Mouse (Mus musculus) intestine, embryonic 16.5 days (tissue): ENCODE data around the gene Klhl29. TPM values are rescaled to one million over a fixed set of nuclear protein-coding genes. Genes with fewer than 3 reads are reported as not detected.

ENCODE experiments used
- ATAC-seq: fragments of 200-750 bp; cut with Nextera tagmentation; 2 replicates; pipeline ENCODE4 v1.8.0; 2017; ENCODE audit warnings: moderate TSS enrichment, moderate library complexity
- H3K27ac ChIP-seq: fragments of 300-500 bp; sonication (generic); 2 replicates; pipeline ENCODE4 v1.5.1; 2014; ENCODE audit warnings: mild to moderate bottlenecking, low read length
- H3K27me3 ChIP-seq: fragments of 300-500 bp; sonication (generic); replicated peaks from 2 replicates; pipeline ENCODE4 v1.6.1; 2014; ENCODE audit warnings: low read length, control low read depth, mixed read lengths; ENCODE audit not compliant: control insufficient read depth, insufficient read depth
- H3K36me3 ChIP-seq: fragments of 300-500 bp; sonication (generic); 2 replicates; pipeline ENCODE4 v1.6.1; 2014; ENCODE audit warnings: low read length, control low read depth; ENCODE audit not compliant: control insufficient read depth, insufficient read depth
- H3K4me1 ChIP-seq: fragments of 300-500 bp; sonication (generic); 2 replicates; pipeline ENCODE4 v1.6.1; 2014; ENCODE audit warnings: low read length, control low read depth, mixed read lengths; ENCODE audit not compliant: control insufficient read depth, insufficient read depth
- H3K4me2 ChIP-seq: fragments of 300-500 bp; sonication (generic); 2 replicates; pipeline ENCODE4 v1.6.1; 2014; ENCODE audit warnings: low read depth, low read length, control low read depth
- H3K4me3 ChIP-seq: fragments of 300-500 bp; sonication (generic); 2 replicates; pipeline ENCODE4 v1.5.1; 2014; ENCODE audit warnings: mild to moderate bottlenecking, low read length
- H3K9ac ChIP-seq: fragments of 300-500 bp; sonication (generic); 2 replicates; pipeline ENCODE4 v1.6.1; 2014; ENCODE audit warnings: low read depth, low read length
- H3K9me3 ChIP-seq: fragments of 300-500 bp; sonication (generic); 2 replicates; pipeline ENCODE4 v1.6.1; 2016; ENCODE audit warnings: low read length, control low read depth; ENCODE audit not compliant: control insufficient read depth
- WGBS: fragments of 180-500 bp; shearing (Covaris S2); extraction: QIAGEN DNeasy Blood & Tissue Kit; methylation state at CpG from one replicate; pipeline ENCODE4 v1.1.7; 2014; 5-methylcytosine and 5-hydroxymethylcytosine counted together
- polyA plus RNA-seq: library from polyadenylated mRNA; unstranded; fragments of >200 nt; fragmentation: Nextera tagmentation; extraction: Ambion mirVana; gene quantifications from 2 replicates; pipeline ENCODE4 v1.2.1, GENCODE M21; 2015

Klhl29 gene
- polyA plus RNA-seq, 1 experiment from 2014 or later, result 0.37 TPM

DNA sequence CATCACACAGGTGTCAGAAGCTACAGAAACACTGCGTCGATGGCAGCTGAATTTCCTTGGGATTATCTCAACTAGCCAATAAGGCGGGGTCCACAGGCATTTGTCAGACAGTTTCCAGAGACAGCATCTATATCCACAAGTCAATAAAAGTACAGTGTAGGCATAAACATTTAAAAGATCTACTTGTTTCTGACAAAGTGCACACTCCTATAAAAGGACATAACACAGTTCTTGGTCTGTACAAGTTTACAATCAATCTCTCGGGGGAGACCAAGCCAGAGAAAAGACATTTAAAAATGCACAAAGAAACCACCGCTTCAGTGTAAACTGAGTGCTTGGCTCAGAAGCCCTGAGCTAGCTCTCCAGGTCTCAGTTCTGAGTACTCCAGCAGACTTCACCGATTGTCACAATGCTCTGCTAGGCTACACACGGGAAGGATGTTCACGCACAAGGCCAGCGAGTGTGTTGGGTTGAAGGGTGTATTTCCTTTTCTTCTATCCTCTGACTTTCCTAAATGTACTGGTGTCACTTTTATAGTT is 59.4 kb downstream of the Klhl29 start:
- peak overlapping the region; percentile 43 for H3K27ac ChIP-seq
- no peak overlapping the region for H3K4me3 ChIP-seq
- H3K9ac ChIP-seq, result no peak overlapping the region
- no peaks in the 10 kb centered on the region for H3K27me3 ChIP-seq
- ATAC-seq, result peak; percentile 59; the same call in 1 of the 2 replicates
- 0 out of 2 replicates have a peak, but pooled peaks cover 3% of the 10 kb centered on the region for H3K4me1 ChIP-seq
- 57% methylated on average over 9 of the region's 9 CpGs for WGBS
- H3K4me2 ChIP-seq, result no peak overlapping the region
- no peaks in the 10 kb centered on the region for H3K9me3 ChIP-seq
- no peaks in the 10 kb centered on the region for H3K36me3 ChIP-seq

DNA sequence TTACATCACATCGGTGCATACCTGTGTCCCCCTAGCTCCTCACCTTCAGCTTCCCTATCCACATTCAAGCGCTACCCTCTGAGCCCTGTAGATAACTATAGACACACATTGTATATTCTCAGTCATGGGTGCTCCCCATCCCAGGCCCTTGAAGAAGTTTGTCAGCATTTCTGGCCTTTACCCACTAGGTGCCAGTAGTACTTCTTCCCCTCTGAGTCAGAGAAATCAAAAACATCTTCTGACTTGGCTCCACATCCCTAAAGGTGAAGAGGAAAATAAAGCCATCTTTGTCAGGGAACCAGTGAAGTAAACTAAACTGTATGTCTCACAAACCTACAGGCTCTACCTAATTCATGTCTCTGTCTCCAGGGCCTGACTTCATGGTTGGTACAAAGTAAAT is 67.6 kb downstream of the Klhl29 start:
- no peaks in the 10 kb centered on the region for H3K27me3 ChIP-seq
- 89% methylated on average over 2 of the region's 2 CpGs for WGBS
- H3K36me3 ChIP-seq, result no peaks in the 10 kb centered on the region
- H3K4me2 ChIP-seq, result no peak overlapping the region
- no peak overlapping the region for H3K4me3 ChIP-seq
- H3K9me3 ChIP-seq, result no peaks in the 10 kb centered on the region
- H3K9ac ChIP-seq, result no peak overlapping the region
- H3K4me1 ChIP-seq, result no peaks in the 10 kb centered on the region
- no peak for ATAC-seq
- no peak overlapping the region for H3K27ac ChIP-seq

GRCm38 (mm10) chr12:5305466-5305865 is 70.0 kb downstream of the Klhl29 start:
- Histone ChIP-seq H3K9ac (no peak overlapping the region), H3K4me2 (no peak overlapping the region), H3K27me3 (no peaks in the 10 kb centered on the region), H3K36me3 (no peaks in the 10 kb centered on the region), H3K9me3 (no peaks in the 10 kb centered on the region), H3K4me1 (no peaks in the 10 kb centered on the region), H3K4me3 (no peak overlapping the region), H3K27ac (no peak overlapping the region)
- ATAC-seq, result no peak
- WGBS, result 55% methylated on average over 1 of the region's 1 CpGs

GRCm38 (mm10) chr12:5303912-5304311 is 71.6 kb downstream of the Klhl29 start:
- no peak overlapping the region for H3K4me3 ChIP-seq
- H3K4me1 ChIP-seq, result no peaks in the 10 kb centered on the region
- 84% methylated on average over 5 of the region's 5 CpGs for WGBS
- no peak overlapping the region for H3K27ac ChIP-seq
- H3K27me3 ChIP-seq, result no peaks in the 10 kb centered on the region
- H3K36me3 ChIP-seq, result no peaks in the 10 kb centered on the region
- no peak overlapping the region for H3K4me2 ChIP-seq
- no peaks in the 10 kb centered on the region for H3K9me3 ChIP-seq
- H3K9ac ChIP-seq, result no peak overlapping the region
- no peak for ATAC-seq

- Histone ChIP-seq H3K36me3 (no peaks in the 10 kb centered on the region), H3K9ac (no peak overlapping the region), H3K9me3 (no peaks in the 10 kb centered on the region), H3K27ac (no peak overlapping the region), H3K4me3 (no peak overlapping the region), H3K4me1 (no peaks in the 10 kb centered on the region), H3K27me3 (no peaks in the 10 kb centered on the region), H3K4me2 (no peak overlapping the region)
- 47% methylated on average over 4 of the region's 4 CpGs for WGBS
- no peak for ATAC-seq
Observed at GRCm38 (mm10) chr12:5303100-5303499, 72.4 kb downstream of the Klhl29 start.

- ATAC-seq, result no peak
Observed at GRCm38 (mm10) chr12:5301841-5302240, 73.6 kb downstream of the Klhl29 start.

GRCm38 (mm10) chr12:5296422-5296821 is 79.1 kb downstream of the Klhl29 start:
- Histone ChIP-seq H3K4me1 (no peaks in the 10 kb centered on the region), H3K9ac (no peak overlapping the region), H3K27me3 (no peaks in the 10 kb centered on the region), H3K4me3 (no peak overlapping the region), H3K9me3 (no peaks in the 10 kb centered on the region), H3K27ac (no peak overlapping the region), H3K4me2 (no peak overlapping the region), H3K36me3 (no peaks in the 10 kb centered on the region)
- ATAC-seq, result no peak
- WGBS, result 60% methylated on average over 7 of the region's 7 CpGs

More at GRCm38 (mm10) chr12:5301841-5302240, 73.6 kb downstream of the Klhl29 start:
- H3K27me3 ChIP-seq, result no peaks in the 10 kb centered on the region
- WGBS, result 73% methylated on average over 5 of the region's 5 CpGs
- H3K4me2 ChIP-seq, result no peak overlapping the region
- no peaks in the 10 kb centered on the region for H3K4me1 ChIP-seq
- no peaks in the 10 kb centered on the region for H3K9me3 ChIP-seq
- no peak overlapping the region for H3K9ac ChIP-seq
- H3K27ac ChIP-seq, result no peak overlapping the region
- no peak overlapping the region for H3K4me3 ChIP-seq
- no peaks in the 10 kb centered on the region for H3K36me3 ChIP-seq

- Histone ChIP-seq H3K4me1 (no peaks in the 10 kb centered on the region), H3K4me2 (no peak overlapping the region), H3K36me3 (no peaks in the 10 kb centered on the region), H3K27me3 (no peaks in the 10 kb centered on the region), H3K9me3 (no peaks in the 10 kb centered on the region), H3K27ac (no peak overlapping the region), H3K9ac (no peak overlapping the region), H3K4me3 (no peak overlapping the region)
- no peak for ATAC-seq
- 87% methylated on average over 7 of the region's 7 CpGs for WGBS
Observed at GRCm38 (mm10) chr12:5292316-5292715, 83.2 kb downstream of the Klhl29 start.

- ATAC-seq, result no peak
- WGBS, result 85% methylated on average over 11 of the region's 11 CpGs
- no peaks in the 10 kb centered on the region for H3K36me3 ChIP-seq
- H3K27me3 ChIP-seq, result no peaks in the 10 kb centered on the region
- no peak overlapping the region for H3K4me3 ChIP-seq
- no peak overlapping the region for H3K9ac ChIP-seq
- no peak overlapping the region for H3K4me2 ChIP-seq
- H3K27ac ChIP-seq, result no peak overlapping the region
- H3K9me3 ChIP-seq, result no peaks in the 10 kb centered on the region
- peaks cover 16% of the 10 kb centered on the region for H3K4me1 ChIP-seq
Observed at GRCm38 (mm10) chr12:5285579-5285978, 89.9 kb downstream of the Klhl29 start.

DNA sequence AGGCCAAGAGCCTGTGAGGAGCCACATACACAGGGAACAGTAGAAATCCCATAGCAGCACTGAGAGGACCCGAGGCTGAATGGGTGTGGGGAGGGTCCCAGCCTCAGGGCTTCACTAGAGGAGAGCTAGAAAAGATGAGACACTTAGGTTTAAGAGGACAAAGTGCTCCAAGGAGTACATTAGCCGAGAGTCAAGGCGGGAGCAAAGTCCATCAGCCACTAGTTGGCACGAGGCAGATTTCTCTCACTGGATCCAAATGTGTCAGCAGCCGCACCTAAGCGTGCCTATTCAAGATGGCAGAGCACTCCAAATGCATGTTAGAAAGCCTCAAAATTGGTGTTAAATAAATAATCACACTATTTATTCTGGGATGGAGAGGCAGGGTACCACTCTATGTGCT is 90.5 kb downstream of the Klhl29 start:
- no peaks in the 10 kb centered on the region for H3K9me3 ChIP-seq
- ATAC-seq, result peak; percentile 21
- no peak overlapping the region for H3K4me3 ChIP-seq
- H3K27me3 ChIP-seq, result no peaks in the 10 kb centered on the region
- peaks cover 16% of the 10 kb centered on the region for H3K4me1 ChIP-seq
- 77% methylated on average over 6 of the region's 6 CpGs for WGBS
- no peak overlapping the region for H3K9ac ChIP-seq
- no peak overlapping the region for H3K4me2 ChIP-seq
- H3K36me3 ChIP-seq, result no peaks in the 10 kb centered on the region
- H3K27ac ChIP-seq, result no peak overlapping the region
